Mouse (Mus musculus) neural tube, embryonic 10.5 days (tissue): ENCODE data around the gene Fmo1.
"Not testable (repeated sequence)": the region's sequence is repeated elsewhere in the genome, so short reads cannot be mapped to it uniquely, and the experiment has no call there.

Experiments used
- DNase-seq: peaks from one replicate; pipeline ENCODE4 v3.0.0-alpha.2; 2017; ENCODE audit warnings: low spot score; ENCODE audit errors: extremely low spot score

The Fmo1 gene

GRCm38 (mm10) chr1:162796441-162796840 is 70.0 kb downstream of the Fmo1 start:
- DNase-seq = no peak

- DNase-seq = no peak
Observed at GRCm38 (mm10) chr1:162792306-162793044, 73.9 kb downstream of the Fmo1 start.

- DNase-seq = no peak
Observed at GRCm38 (mm10) chr1:162785222-162785621, 81.2 kb downstream of the Fmo1 start.

GRCm38 (mm10) chr1:162783669-162784248 is 82.7 kb downstream of the Fmo1 start:
- DNase-seq = no peak

- not testable (repeated sequence) for DNase-seq
Observed at GRCm38 (mm10) chr1:162781035-162781434, 85.4 kb downstream of the Fmo1 start.
